Comparison of ENCODE assay signal across 10 mouse cellular contexts in the genomic region with DNA sequence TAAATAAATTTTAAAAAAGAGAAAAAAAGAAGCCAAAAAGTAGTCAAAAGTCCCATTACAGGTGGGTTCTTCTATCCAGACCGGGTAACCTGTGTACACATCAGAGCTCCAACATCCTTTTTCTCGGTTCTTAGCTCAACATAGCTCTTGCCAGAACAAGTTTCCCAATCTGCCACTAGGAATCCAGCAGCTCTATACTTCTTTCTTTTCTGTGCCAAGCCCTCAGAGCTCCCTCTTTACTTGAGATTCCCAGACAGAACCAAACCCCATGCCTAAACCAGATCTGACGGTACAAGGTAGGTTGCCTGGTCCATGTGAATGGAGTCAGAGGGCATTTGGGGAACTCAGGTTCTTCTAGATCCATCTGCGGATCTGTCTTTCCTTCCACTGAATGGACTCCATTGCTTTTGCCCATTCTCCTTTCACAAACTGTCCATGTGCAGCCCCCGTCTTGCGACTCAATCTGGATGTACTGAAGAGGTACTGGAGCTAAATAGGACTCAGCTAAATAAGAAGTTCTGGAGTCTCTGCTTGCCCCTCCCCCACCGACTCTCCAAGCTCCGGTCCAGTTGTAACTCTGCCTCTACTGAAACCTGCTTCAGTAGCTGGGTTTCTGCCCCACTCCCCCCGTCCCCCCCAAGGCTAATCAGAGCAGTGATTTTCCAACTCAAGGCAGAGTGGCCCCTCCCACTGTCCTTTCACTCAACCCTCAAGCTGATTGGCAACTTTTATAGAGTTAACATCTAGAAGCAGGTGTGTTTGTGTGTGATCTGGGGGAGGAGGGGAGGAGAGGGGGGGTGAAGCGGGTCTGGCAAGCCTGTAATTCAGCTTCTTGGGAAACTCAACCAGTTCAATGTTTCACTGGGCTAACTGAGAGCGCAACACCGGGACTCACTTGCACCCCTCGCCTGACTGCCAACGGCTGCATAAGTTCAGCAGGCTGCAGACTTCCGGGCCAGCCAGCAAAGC. TPM values are rescaled to one million over a fixed set of nuclear protein-coding genes. Genes with fewer than 3 reads are reported as not detected.
DNase-seq lines count a peak whose midpoint lies in the region; ATAC-seq and TF ChIP-seq lines count a peak whose summit lies in the region.
"Had no signal": no experiment of that assay in that cellular context is flagged by ENCODE, and none has a peak within 500 bp of the region (broad histone marks: within the 10 kb centered on the region; RNA-seq: fewer than 3 reads in every experiment).

No protein-coding gene starts in this region.

- H3K4me2 ChIP-seq in embryonic facial prominence, embryonic 15.5 days (replicated peaks): peak overlapping the region; percentile 88

- ATAC-seq in embryonic facial prominence, embryonic 15.5 days (ENCODE audit: insufficient number of reproducible peaks, low FRiP score, low TSS enrichment, low read depth): no peak
- no peak for ATAC-seq in erythroblast, adult 5-6 weeks (replicated peaks; ENCODE audit: low FRiP score, poor library complexity, severe bottlenecking)

- no peaks in the 10 kb centered on the region for H3K9me3 ChIP-seq in embryonic facial prominence, embryonic 15.5 days (replicated peaks)

- 28% methylated on average over 15 of the region's 15 CpGs for WGBS in liver, adult 2 months
- 31% methylated on average over 15 of the region's 15 CpGs for WGBS in embryonic facial prominence, embryonic 15.5 days

- peak; percentile 74 for DNase-seq in liver, adult 2 months (ENCODE audit: extremely low read depth, low read depth, low spot score)
- DNase-seq in liver: no peak
- DNase-seq in kidney, postnatal 25 days: peak; percentile 69 to 81
- DNase-seq in lung, postnatal 25 days (ENCODE audit: low spot score): peak; percentile 44
- no peak for DNase-seq in spleen, adult 18-20 months
- DNase-seq in adrenal gland, adult 2 months: no peak
- DNase-seq: cerebellum, adult 11-12 months; gastrocnemius, postnatal 14 days had no signal

- H3K27ac ChIP-seq in liver, adult 2 months (replicated peaks; ENCODE audit: insufficient read depth, low read depth, low read length): no peak overlapping the region
- H3K27ac ChIP-seq in embryonic facial prominence, embryonic 15.5 days (replicated peaks): no peak overlapping the region

- no peak overlapping the region for H3K9ac ChIP-seq in liver, adult 2 months (ENCODE audit: low read depth, low read length)
- H3K9ac ChIP-seq in embryonic facial prominence, embryonic 15.5 days: no peak overlapping the region

- peaks cover 31% of the 10 kb centered on the region for H3K4me1 ChIP-seq in liver, adult 2 months (ENCODE audit: control insufficient read depth, insufficient read depth, low read length)
- peaks cover 17% of the 10 kb centered on the region for H3K4me1 ChIP-seq in embryonic facial prominence, embryonic 15.5 days

- no peak for TF ChIP-seq POLR2A in liver, adult 2 months (IDR thresholded peaks at IDR 0.05; ENCODE audit: extremely low read depth, insufficient read depth, low read length)

- no peak for TF ChIP-seq CTCF in liver, adult 2 months (IDR thresholded peaks at IDR 0.05; ENCODE audit: low read depth, low read length)

- no peaks in the 10 kb centered on the region for H3K36me3 ChIP-seq in liver, adult 2 months (ENCODE audit: control insufficient read depth, insufficient read depth, low read length)
- no peaks in the 10 kb centered on the region for H3K36me3 ChIP-seq in embryonic facial prominence, embryonic 15.5 days

- H3K27me3 ChIP-seq in liver, adult 2 months (ENCODE audit: control insufficient read depth, insufficient read depth, low read length): no peaks in the 10 kb centered on the region
- H3K27me3 ChIP-seq in embryonic facial prominence, embryonic 15.5 days: peaks cover 18% of the 10 kb centered on the region; the same call in 1 of the 2 replicates

- no peaks in the 10 kb centered on the region for H3K79me2 ChIP-seq in liver, adult 2 months (ENCODE audit: control insufficient read depth, insufficient read depth, low read length)

- peak overlapping the region; percentile 77 for H3K4me3 ChIP-seq in liver, adult 2 months (ENCODE audit: insufficient read depth, low read depth, low read length)
- peak overlapping the region; percentile 52; the same call in 1 of the 2 replicates for H3K4me3 ChIP-seq in embryonic facial prominence, embryonic 15.5 days (replicated peaks)

RNA-seq across cellular contexts. Expression of a gene that starts 1.3 kb away (rescaled TPM):
- not detected in 2 replicates for total RNA-seq in liver, adult 2 months (2014; rRNA removed)
- polyA plus RNA-seq in liver, adult 2 months (2012; rRNA removed): 0.37 and 0.80 TPM in 2 replicates
- polyA plus RNA-seq in embryonic facial prominence, embryonic 15.5 days (2015; fragmentation: Nextera tagmentation; extraction: Ambion mirVana): not detected in 2 replicates
- not detected in 2 replicates for total RNA-seq in erythroblast, adult 5-6 weeks (2015; ENCODE audit: low replicate concordance)
- total RNA-seq in erythroblast, adult 5-6 weeks (2017; ENCODE audit: low replicate concordance): not detected in 2 replicates
- not detected for total RNA-seq in adrenal gland, adult 2 months (2021)
- polyA plus RNA-seq in adrenal gland, adult 2 months (2012; rRNA removed): not detected in 2 replicates
- total RNA-seq: gastrocnemius, postnatal 14 days had no signal

RNA-seq across cellular contexts. Expression of a gene that starts 1.7 kb away (rescaled TPM):
- 126 and 181 TPM in 2 replicates for total RNA-seq in liver, adult 2 months (2014; rRNA removed)
- polyA plus RNA-seq in liver, adult 2 months (2012; rRNA removed): 198 and 213 TPM in 2 replicates
- polyA plus RNA-seq in embryonic facial prominence, embryonic 15.5 days (2015; fragmentation: Nextera tagmentation; extraction: Ambion mirVana): 17.1 and 18.1 TPM in 2 replicates
- 0.42 TPM in 1 of 2 replicates, not detected in the other for total RNA-seq in erythroblast, adult 5-6 weeks (2015; ENCODE audit: low replicate concordance)
- 0.51 TPM in 1 of 2 replicates, not detected in the other for total RNA-seq in erythroblast, adult 5-6 weeks (2017; ENCODE audit: low replicate concordance)
- 10 to 100 TPM; 16.9 to 28.9 TPM for total RNA-seq in adrenal gland, adult 2 months (2021)
- polyA plus RNA-seq in adrenal gland, adult 2 months (2012; rRNA removed): 14.6 and 17.2 TPM in 2 replicates

RNA-seq across cellular contexts. Expression of a gene that starts 6.3 kb away (rescaled TPM):
- 347 and 388 TPM in 2 replicates for total RNA-seq in liver, adult 2 months (2014; rRNA removed)
- 898 and 914 TPM in 2 replicates for polyA plus RNA-seq in liver, adult 2 months (2012; rRNA removed)
- polyA plus RNA-seq in embryonic facial prominence, embryonic 15.5 days (2015; fragmentation: Nextera tagmentation; extraction: Ambion mirVana): 53.2 and 58.3 TPM in 2 replicates
- total RNA-seq in erythroblast, adult 5-6 weeks (2015; ENCODE audit: low replicate concordance): 5.4 TPM in 1 of 2 replicates, not detected in the other
- total RNA-seq in erythroblast, adult 5-6 weeks (2017; ENCODE audit: low replicate concordance): 4.6 and 5.0 TPM in 2 replicates
- total RNA-seq in adrenal gland, adult 2 months (2021): 100 to 1,000 TPM; 177 to 205 TPM
- 240 and 255 TPM in 2 replicates for polyA plus RNA-seq in adrenal gland, adult 2 months (2012; rRNA removed)

RNA-seq across cellular contexts. Expression of a gene that starts 15.3 kb away (rescaled TPM):
- total RNA-seq in liver, adult 2 months (2014; rRNA removed): 7.8 and 12.7 TPM in 2 replicates
- 7.7 and 10.1 TPM in 2 replicates for polyA plus RNA-seq in liver, adult 2 months (2012; rRNA removed)
- polyA plus RNA-seq in embryonic facial prominence, embryonic 15.5 days (2015; fragmentation: Nextera tagmentation; extraction: Ambion mirVana): 29.4 and 30.0 TPM in 2 replicates
- total RNA-seq in erythroblast, adult 5-6 weeks (2015; ENCODE audit: low replicate concordance): 133 and 187 TPM in 2 replicates
- 246 and 264 TPM in 2 replicates for total RNA-seq in erythroblast, adult 5-6 weeks (2017; ENCODE audit: low replicate concordance)
- 10 to 100 TPM; 24.2 to 31.9 TPM for total RNA-seq in adrenal gland, adult 2 months (2021)
- polyA plus RNA-seq in adrenal gland, adult 2 months (2012; rRNA removed): 38.4 and 42.6 TPM in 2 replicates

RNA-seq across cellular contexts. Expression of a gene that starts 18.9 kb away (rescaled TPM):
- total RNA-seq in liver, adult 2 months (2014; rRNA removed): 458 and 622 TPM in 2 replicates
- 1,012 and 1,223 TPM in 2 replicates for polyA plus RNA-seq in liver, adult 2 months (2012; rRNA removed)
- polyA plus RNA-seq in embryonic facial prominence, embryonic 15.5 days (2015; fragmentation: Nextera tagmentation; extraction: Ambion mirVana): 13.8 and 14.5 TPM in 2 replicates
- total RNA-seq in erythroblast, adult 5-6 weeks (2015; ENCODE audit: low replicate concordance): 6.3 and 24.0 TPM in 2 replicates
- total RNA-seq in erythroblast, adult 5-6 weeks (2017; ENCODE audit: low replicate concordance): 4.1 and 6.8 TPM in 2 replicates
- 10 to 100 TPM; 52.0 to 64.8 TPM for total RNA-seq in adrenal gland, adult 2 months (2021)
- polyA plus RNA-seq in adrenal gland, adult 2 months (2012; rRNA removed): 50.9 and 61.2 TPM in 2 replicates

Comparison
In these comparisons a context has a peak if more than half of its experiments do, and no peak if none do; other contexts are left out.
1. DNase-seq: peak in liver, adult 2 months (single experiment), kidney, postnatal 25 days (2 of 2) and lung, postnatal 25 days (single experiment); none in liver (single experiment), spleen, adult 18-20 months (0 of 2) and adrenal gland, adult 2 months (single experiment).
2. RNA of a gene that starts 1.7 kb away (total RNA-seq): 126 to 181 TPM in liver, adult 2 months and 16.9 to 28.9 TPM in adrenal gland, adult 2 months; 0.42 to 0.51 TPM in erythroblast, adult 5-6 weeks; every median in the first group is over 10 times any median in the second.
3. RNA of a gene that starts 6.3 kb away (total RNA-seq): 347 to 388 TPM in liver, adult 2 months and 177 to 205 TPM in adrenal gland, adult 2 months; 4.6 to 5.4 TPM in erythroblast, adult 5-6 weeks; every median in the first group is over 10 times any median in the second.